Mouse (Mus musculus) hindbrain, embryonic 11.5 days (tissue): ENCODE measurements around the gene Plekhg5. TPM values are rescaled to one million over a fixed set of nuclear protein-coding genes. Genes with fewer than 3 reads are reported as not detected.
A peak's percentile ranks its signal among the peaks of the same experiment; 100 is the strongest.
"Not testable (repeated sequence)": the region's sequence is repeated elsewhere in the genome, so short reads cannot be mapped to it uniquely, and the experiment has no call there.

Experiments used
- ATAC-seq: fragments of 200-750 bp; cut with Nextera tagmentation; 2 replicates; pipeline ENCODE4 v1.8.0; 2017; ENCODE audit warnings: mild to moderate bottlenecking, moderate TSS enrichment, moderate library complexity; ENCODE audit not compliant: low FRiP score
- DNase-seq: peaks from one replicate; pipeline ENCODE4 v3.0.0-alpha.2; 2015; ENCODE audit warnings: low spot score
- H3K27ac ChIP-seq: fragments of 300-500 bp; sonication (generic); 2 replicates; pipeline ENCODE4 v1.5.1; 2014; ENCODE audit warnings: mild to moderate bottlenecking, low read depth, low read length
- H3K27me3 ChIP-seq: fragments of 300-500 bp; sonication (generic); 2 replicates; pipeline ENCODE4 v1.6.1; 2014; ENCODE audit warnings: mild to moderate bottlenecking, low read length, moderate library complexity, mixed read lengths; ENCODE audit not compliant: control insufficient read depth, insufficient read depth
- H3K36me3 ChIP-seq: fragments of 300-500 bp; sonication (generic); 2 replicates; pipeline ENCODE4 v1.6.1; 2014; ENCODE audit warnings: mild to moderate bottlenecking, low read length, moderate library complexity, mixed read lengths; ENCODE audit not compliant: control insufficient read depth, insufficient read depth
- H3K4me1 ChIP-seq: fragments of 300-500 bp; sonication (generic); replicated peaks from 2 replicates; pipeline ENCODE4 v1.6.1; 2014; ENCODE audit warnings: low read length, mixed read lengths; ENCODE audit not compliant: control insufficient read depth, insufficient read depth
- H3K4me2 ChIP-seq: fragments of 300-500 bp; sonication (generic); replicated peaks from 2 replicates; pipeline ENCODE4 v1.6.1; 2014; ENCODE audit warnings: mild to moderate bottlenecking, low read depth, low read length
- H3K4me3 ChIP-seq: fragments of 300-500 bp; sonication (generic); 2 replicates; pipeline ENCODE4 v1.5.1; 2014; ENCODE audit warnings: low read depth, low read length
- H3K9ac ChIP-seq: fragments of 300-500 bp; sonication (generic); 2 replicates; pipeline ENCODE4 v1.6.1; 2014; ENCODE audit warnings: low read depth, low read length
- H3K9me3 ChIP-seq: fragments of 300-500 bp; sonication (generic); 2 replicates; pipeline ENCODE4 v1.6.1; 2016; ENCODE audit warnings: low read length; ENCODE audit not compliant: control insufficient read depth
- WGBS: fragments of 180-500 bp; shearing (Covaris S2); extraction: QIAGEN DNeasy Blood & Tissue Kit; methylation state at CpG from one replicate; pipeline ENCODE4 v1.1.7; 2014; 5-methylcytosine and 5-hydroxymethylcytosine counted together
- polyA plus RNA-seq: library from polyadenylated mRNA; unstranded; fragments of >200 nt; fragmentation: Nextera tagmentation; extraction: Ambion mirVana; gene quantifications from 2 replicates; pipeline ENCODE4 v1.2.1, GENCODE M21; 2014

The Plekhg5 gene
- polyA plus RNA-seq, 1 experiment from 2014 or later: 4.6 TPM

DNA sequence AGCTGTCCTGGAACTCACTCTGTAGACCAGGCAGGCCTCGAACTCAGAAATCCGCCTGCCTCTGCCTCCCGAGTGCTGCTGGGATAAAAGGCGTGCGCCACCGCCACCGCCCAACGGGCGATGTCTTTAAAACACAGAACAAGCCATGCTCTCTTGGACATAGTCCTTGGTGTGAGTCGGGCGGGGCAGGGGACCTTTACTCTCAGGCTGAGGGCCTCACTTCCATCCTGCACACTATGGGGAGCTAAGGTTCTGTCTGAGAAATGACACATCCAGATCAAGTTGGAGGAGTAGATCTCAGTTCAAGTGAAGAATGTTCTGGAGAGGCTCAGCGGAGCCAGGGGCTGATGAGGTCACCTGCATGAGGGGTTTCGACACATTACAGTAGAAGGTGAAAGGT, 39.4 kb upstream of the Plekhg5 start:
- Histone ChIP-seq H3K36me3 (no peaks in the 10 kb centered on the region), H3K9me3 (no peaks in the 10 kb centered on the region), H3K27ac (no peak overlapping the region), H3K4me3 (no peak overlapping the region), H3K27me3 (no peaks in the 10 kb centered on the region; the same call in 1 of the 2 replicates), H3K9ac (no peak overlapping the region), H3K4me1 (peaks cover 9% of the 10 kb centered on the region), H3K4me2 (no peak overlapping the region)
- ATAC-seq (no peak), DNase-seq (no peak)
- 90% methylated on average over 13 of the region's 13 CpGs for WGBS

DNA sequence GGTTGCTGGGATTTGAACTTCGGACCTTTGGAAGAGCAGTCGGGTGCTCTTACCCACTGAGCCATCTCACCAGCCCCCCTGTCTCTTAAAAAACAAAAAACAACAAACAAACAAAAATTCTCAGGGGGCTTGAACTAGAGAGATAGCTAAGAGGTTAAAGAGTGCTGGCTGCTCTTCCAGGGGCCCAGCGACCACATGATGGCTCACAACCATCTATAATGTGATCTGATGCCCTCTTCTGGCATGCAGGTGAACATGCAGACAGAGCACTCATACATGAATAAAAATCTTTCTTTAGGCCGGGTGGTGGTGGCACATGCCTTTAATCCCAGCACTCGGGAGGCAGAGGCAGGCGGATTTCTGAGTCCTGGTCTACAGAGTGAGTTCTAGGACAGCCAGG, 35.8 kb upstream of the Plekhg5 start:
- not testable (repeated sequence) for H3K36me3 ChIP-seq, H3K9me3 ChIP-seq, H3K27ac ChIP-seq, H3K27me3 ChIP-seq, H3K4me2 ChIP-seq, H3K4me1 ChIP-seq, H3K4me3 ChIP-seq, ATAC-seq, H3K9ac ChIP-seq, DNase-seq
- 86% methylated on average over 6 of the region's 6 CpGs for WGBS

DNA sequence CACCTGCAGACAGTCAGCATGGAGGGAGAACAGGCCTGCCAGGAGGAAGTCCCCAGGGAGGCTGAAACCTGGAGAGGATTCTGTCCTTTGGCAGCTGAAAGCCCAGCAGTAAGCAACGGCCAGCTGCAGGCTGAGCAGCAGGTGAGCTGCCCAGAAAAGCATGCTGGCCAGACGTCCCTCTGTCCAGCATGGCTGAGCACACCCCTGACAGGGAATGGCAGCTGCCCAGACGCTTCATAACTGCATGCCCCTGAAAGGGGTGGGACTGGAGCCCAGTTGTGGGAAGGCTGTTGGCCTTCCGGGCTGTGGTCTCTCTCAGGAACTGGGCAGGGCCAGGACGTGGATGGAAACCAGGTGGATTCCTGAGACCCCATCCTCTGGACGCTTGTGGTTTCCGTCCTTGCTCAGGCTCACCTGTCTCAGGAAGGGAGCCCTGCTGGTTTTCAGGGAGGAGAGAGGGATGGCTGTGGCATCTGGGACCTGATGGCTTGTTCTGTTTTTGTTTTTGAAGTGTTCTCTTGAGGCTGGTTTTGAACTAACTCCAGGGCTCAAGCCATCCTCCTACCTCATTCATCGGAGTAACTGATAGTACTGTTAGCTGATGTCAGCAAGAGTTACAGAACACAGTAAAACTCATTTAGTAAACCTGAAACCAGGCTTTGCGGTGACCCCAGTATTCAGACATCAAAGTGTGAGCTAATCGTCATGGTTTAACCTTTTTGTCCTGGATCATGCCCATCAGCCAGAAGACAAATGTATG, 33.9 kb upstream of the Plekhg5 start, which contains the start of gene Tas1r1:
Gene Tas1r1, minus strand, starts transcription at position 344 of the 760 bp plus-strand sequence.
- no peaks in the 10 kb centered on the region; the same call in none of the 2 replicates for H3K36me3 ChIP-seq
- no peaks in the 10 kb centered on the region for H3K27me3 ChIP-seq
- peaks cover 2% of the 10 kb centered on the region; the same call in 1 of the 2 replicates for H3K4me1 ChIP-seq
- peak within 1 kb of the TSS; percentile 69 for H3K4me2 ChIP-seq
- DNase-seq (no peak), ATAC-seq (no peak)
- peak within 1 kb of the TSS; percentile 30; the same call in 1 of the 2 replicates for H3K27ac ChIP-seq
- H3K4me3 ChIP-seq: peak within 1 kb of the TSS; percentile 99
- H3K9ac ChIP-seq: peak within 1 kb of the TSS; percentile 82
- WGBS: 48% methylated on average over 10 of the region's 10 CpGs
- no peaks in the 10 kb centered on the region for H3K9me3 ChIP-seq

DNA sequence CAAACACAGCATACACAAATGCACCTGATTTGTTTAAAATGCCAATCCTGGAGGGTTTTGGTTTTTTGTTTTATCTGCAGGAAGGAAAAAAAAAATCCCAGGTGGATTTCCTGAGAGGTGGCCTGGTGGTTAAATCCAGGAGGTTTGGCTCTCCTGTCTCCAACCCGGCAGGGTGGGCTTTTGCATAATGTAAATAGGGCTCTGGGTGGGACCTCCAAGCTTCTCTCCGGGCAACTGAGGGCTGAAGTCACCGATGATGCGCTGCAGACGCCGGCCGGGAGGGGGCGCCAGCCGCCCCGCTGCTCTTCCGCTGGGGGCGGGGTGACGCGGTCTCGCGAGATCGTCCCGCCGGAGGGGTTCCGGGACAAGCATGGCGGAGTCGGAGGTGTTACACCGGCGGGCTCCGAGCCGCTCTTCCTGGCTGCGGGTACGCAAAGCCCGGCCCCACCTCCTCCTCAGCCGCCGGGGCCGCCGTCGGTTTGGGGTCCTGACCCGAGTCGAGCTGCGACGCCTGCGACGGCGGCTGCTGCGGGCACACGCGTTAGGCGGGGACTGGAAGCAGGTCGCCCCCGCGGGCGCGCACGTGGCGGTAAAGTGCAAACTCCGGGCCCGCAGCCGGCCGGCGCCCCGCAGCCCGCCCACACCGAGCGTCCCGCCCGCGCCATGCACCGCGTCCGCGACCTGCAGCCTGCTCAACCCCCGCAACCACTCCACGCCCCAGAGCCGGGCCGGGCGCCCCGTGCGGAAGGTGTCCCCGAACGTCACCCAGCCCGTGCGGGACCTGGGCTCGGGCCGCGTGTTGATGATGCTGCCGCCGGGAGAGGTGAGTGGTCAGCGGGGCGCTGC, 33.1 kb upstream of the Plekhg5 start, which contains the start of gene Nol9:
Gene Nol9, plus strand, starts transcription at position 337 of the 846 bp plus-strand sequence.
- under 1% methylated on average over 47 of the region's 86 CpGs for WGBS
- DNase-seq: peak; percentile 97
- no peaks in the 10 kb centered on the region for H3K9me3 ChIP-seq
- peak within 1 kb of the TSS; percentile 69 for H3K4me2 ChIP-seq
- peak within 1 kb of the TSS; percentile 82 for H3K9ac ChIP-seq
- peaks cover 2% of the 10 kb centered on the region; the same call in 1 of the 2 replicates for H3K4me1 ChIP-seq
- peak within 1 kb of the TSS; percentile 30; the same call in 1 of the 2 replicates for H3K27ac ChIP-seq
- peak within 1 kb of the TSS; percentile 99 for H3K4me3 ChIP-seq
- peak; percentile 89 for ATAC-seq
- no peaks in the 10 kb centered on the region for H3K27me3 ChIP-seq
- no peaks in the 10 kb centered on the region; the same call in none of the 2 replicates for H3K36me3 ChIP-seq

DNA sequence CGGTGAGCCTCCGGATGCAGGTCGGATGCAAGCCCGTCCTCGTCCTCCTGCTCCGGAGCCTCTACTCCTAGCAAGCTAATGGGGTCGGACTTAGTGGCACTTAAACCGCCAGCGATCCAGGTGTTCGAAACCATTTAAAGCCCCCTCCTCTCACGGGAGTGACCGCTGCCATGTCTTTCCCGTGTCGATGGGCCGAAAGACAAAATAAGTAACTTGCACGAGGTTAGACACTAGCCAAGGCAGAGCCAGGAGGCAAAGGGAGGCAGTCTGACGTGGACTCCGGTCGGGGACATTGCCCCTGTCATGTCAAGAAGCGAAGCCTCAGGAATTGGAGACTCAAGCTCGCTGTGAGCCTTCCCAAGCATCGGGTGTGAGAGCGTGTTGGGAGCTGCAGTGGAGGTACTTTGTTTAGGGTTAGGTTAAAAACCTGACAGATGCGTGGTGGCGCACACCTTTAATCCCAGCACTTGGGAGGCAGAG, 32.4 kb upstream of the Plekhg5 start:
- H3K27me3 ChIP-seq: no peaks in the 10 kb centered on the region
- no peak overlapping the region for H3K27ac ChIP-seq
- 5% methylated on average over 25 of the region's 25 CpGs for WGBS
- DNase-seq (no peak), ATAC-seq (no peak; the same call in 1 of the 2 replicates)
- peaks cover 2% of the 10 kb centered on the region; the same call in 1 of the 2 replicates for H3K4me1 ChIP-seq
- no peaks in the 10 kb centered on the region for H3K9me3 ChIP-seq
- H3K4me3 ChIP-seq: peak overlapping the region; percentile 99
- H3K4me2 ChIP-seq: peak overlapping the region; percentile 69
- H3K36me3 ChIP-seq: peaks cover 2% of the 10 kb centered on the region
- H3K9ac ChIP-seq: peak overlapping the region; percentile 82

DNA sequence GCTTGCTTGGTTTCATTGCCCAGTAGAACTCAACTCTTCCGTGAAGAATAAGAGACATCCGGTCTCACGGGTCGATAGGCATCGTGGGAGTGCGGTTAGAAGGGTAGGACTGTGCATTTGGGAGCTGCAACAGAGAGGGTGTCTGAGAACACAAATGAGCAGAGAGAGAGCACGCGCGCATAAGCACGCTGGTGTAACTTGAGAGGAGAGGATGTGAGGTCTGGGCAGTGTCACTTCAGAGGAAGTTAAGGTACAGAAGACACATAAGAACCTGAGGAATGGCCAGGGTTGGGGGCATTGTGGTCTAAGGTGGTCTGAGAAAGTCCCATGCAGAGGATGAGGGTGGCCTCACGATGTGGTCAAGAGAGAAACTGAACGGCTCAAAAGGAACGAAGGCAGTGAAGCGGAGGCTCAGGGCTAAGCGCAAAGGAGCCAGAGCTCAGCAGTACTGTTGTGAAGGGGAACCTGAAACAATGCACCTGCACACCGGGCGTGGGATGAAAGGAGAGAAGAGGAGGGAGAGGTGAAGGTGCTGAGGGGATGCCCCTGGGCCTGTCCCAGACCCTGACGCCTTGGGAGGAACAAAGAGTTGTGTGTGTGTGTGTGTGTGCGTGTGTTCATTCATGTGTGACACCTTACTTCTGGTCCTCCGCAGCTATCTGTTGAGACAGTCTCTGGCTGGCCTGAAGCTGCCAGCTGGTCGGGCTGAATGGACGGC, 30.2 kb upstream of the Plekhg5 start:
- DNase-seq (no peak), ATAC-seq (no peak)
- H3K9ac ChIP-seq: no peak overlapping the region
- no peaks in the 10 kb centered on the region for H3K27me3 ChIP-seq
- H3K4me1 ChIP-seq: peaks cover 2% of the 10 kb centered on the region; the same call in 1 of the 2 replicates
- H3K9me3 ChIP-seq: no peaks in the 10 kb centered on the region
- no peak overlapping the region for H3K4me3 ChIP-seq
- no peak overlapping the region for H3K4me2 ChIP-seq
- H3K27ac ChIP-seq: no peak overlapping the region
- H3K36me3 ChIP-seq: peaks cover 6% of the 10 kb centered on the region
- WGBS: 95% methylated on average over 22 of the region's 22 CpGs

DNA sequence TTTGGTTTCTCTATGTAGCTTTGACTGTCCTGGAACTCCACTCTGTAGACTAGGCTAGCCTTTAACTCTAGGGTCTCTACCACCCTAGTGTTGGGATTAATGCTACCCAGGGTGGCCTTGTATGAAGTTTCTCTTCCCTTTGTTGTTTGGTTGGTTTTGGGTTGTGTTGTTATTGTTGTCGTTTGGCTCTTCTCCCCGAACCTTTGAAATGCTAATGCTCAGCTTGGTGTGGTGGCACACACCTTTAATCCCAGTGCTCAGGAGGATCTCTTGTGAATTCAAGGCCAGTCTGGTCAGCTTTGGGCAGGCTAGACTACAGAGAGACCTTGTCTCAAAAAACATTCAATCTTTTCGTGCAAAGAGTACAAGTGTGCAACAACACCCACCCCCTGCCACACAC, 29.1 kb upstream of the Plekhg5 start:
- DNase-seq: no peak
- H3K4me1 ChIP-seq: 0 out of 2 replicates have a peak, but pooled peaks cover 2% of the 10 kb centered on the region
- peaks cover 11% of the 10 kb centered on the region for H3K36me3 ChIP-seq
- no peaks in the 10 kb centered on the region for H3K9me3 ChIP-seq
- H3K27me3 ChIP-seq: no peaks in the 10 kb centered on the region
- WGBS: 86% methylated on average over 3 of the region's 3 CpGs
- no peak for ATAC-seq
- no peak overlapping the region for H3K4me3 ChIP-seq
- no peak overlapping the region for H3K9ac ChIP-seq
- no peak overlapping the region for H3K4me2 ChIP-seq
- H3K27ac ChIP-seq: no peak overlapping the region

DNA sequence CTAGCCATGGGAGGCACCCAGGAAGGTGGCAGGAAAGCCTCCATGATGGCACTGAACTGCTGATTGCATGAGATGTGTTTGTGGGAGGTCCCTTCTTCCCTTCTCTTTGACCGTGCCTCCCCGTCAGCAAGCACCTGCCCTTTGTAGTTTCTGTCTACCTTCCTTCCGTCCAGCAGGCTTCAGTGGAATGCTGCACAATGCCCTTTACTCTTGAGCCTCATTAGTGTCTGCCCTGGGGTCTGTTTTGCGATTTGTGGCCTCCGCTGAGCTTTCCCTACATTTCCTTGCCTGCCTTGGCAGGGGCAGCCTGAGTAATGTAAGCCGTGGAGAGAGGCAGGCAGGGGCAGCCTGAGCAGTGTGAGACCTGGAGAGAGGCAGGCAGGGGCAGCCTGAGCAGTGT, 27.7 kb upstream of the Plekhg5 start:
- H3K9me3 ChIP-seq: no peaks in the 10 kb centered on the region
- DNase-seq: no peak
- no peak overlapping the region for H3K4me3 ChIP-seq
- ATAC-seq: no peak
- 87% methylated on average over 6 of the region's 6 CpGs for WGBS
- 0 out of 2 replicates have a peak, but pooled peaks cover 2% of the 10 kb centered on the region for H3K4me1 ChIP-seq
- no peak overlapping the region for H3K27ac ChIP-seq
- H3K9ac ChIP-seq: no peak overlapping the region
- peaks cover 11% of the 10 kb centered on the region for H3K36me3 ChIP-seq
- no peak overlapping the region for H3K4me2 ChIP-seq
- H3K27me3 ChIP-seq: no peaks in the 10 kb centered on the region
